Mouse (Mus musculus) left cerebral cortex, postnatal 10 days (tissue): Measurements from ENCODE around the gene Hist1h2an. TPM values are rescaled to one million over a fixed set of nuclear protein-coding genes. Genes with fewer than 3 reads are reported as not detected.
A peak's percentile ranks its signal among the peaks of the same experiment; 100 is the strongest.
"Not testable (repeated sequence)": the region's sequence is repeated elsewhere in the genome, so short reads cannot be mapped to it uniquely, and the experiment has no call there.

Source experiments
- DNase-seq, 2 experiments: peaks; one replicate each; pipeline ENCODE4 v3.0.0; 2021 to 2022; ENCODE audit warnings: low spot score in 2 of 2, mixed read lengths in 1 of 2; ENCODE audit errors: extremely low spot score in 1 of 2
- intact Hi-C: fragments of 180-260 bp; cut with DNase I; formaldehyde crosslinking; loops from one replicate; pipeline ENCODE4 v1.15.1; 2025
- total RNA-seq, 2 experiments: library from RNA; stranded (reverse); gene quantifications; 2 replicates each; pipeline ENCODE4 v1.2.3; 2021

Hist1h2an gene
- total RNA-seq, 2 experiments from 2014 or later = 5.2 to 6.1 TPM

GRCm38 (mm10) chr13:21786189-21786898 is 674 bp downstream of the Hist1h2an start:
- intact Hi-C loops = no loop called here
- no peak for DNase-seq

- intact Hi-C loops = no loop called here
- no peak for DNase-seq
These were observed 2.7 kb downstream of the Hist1h2an start for GRCm38 (mm10) chr13:21784311-21784710.

GRCm38 (mm10) chr13:21783734-21784161 is 3.3 kb downstream of the Hist1h2an start:
- DNase-seq = no peak
- intact Hi-C loops = no loop called here

GRCm38 (mm10) chr13:21783255-21783617 is 3.8 kb downstream of the Hist1h2an start, which contains the start of gene Hist1h3i:
TSS of gene Hist1h3i (minus strand) at chr13:21783370.
- intact Hi-C loops = no loop called here
- DNase-seq = peak; percentile 28 to 81

GRCm38 (mm10) chr13:21782361-21783254 is 4.4 kb downstream of the Hist1h2an start:
- intact Hi-C loops, DNase-seq: not testable (repeated sequence)

- intact Hi-C loops = no loop called here
- no peak for DNase-seq
These were observed 5.4 kb downstream of the Hist1h2an start for GRCm38 (mm10) chr13:21781639-21782038.

GRCm38 (mm10) chr13:21781021-21781555 is 5.9 kb downstream of the Hist1h2an start:
- no peak for DNase-seq
- intact Hi-C loops = no loop called here

GRCm38 (mm10) chr13:21779767-21780731 is 7.0 kb downstream of the Hist1h2an start, which contains the start of gene Hist1h1b:
TSS of gene Hist1h1b (minus strand) at chr13:21780625.
- intact Hi-C loops = no loop called here
- DNase-seq = peak in 1 of 2 experiments; percentile 51

- intact Hi-C loops = no loop called here
- peak; percentile 73 to 76 for DNase-seq
These were observed 7.9 kb downstream of the Hist1h2an start for GRCm38 (mm10) chr13:21778814-21779766.

GRCm38 (mm10) chr13:21755707-21756106 is 31.3 kb downstream of the Hist1h2an start:
- DNase-seq = no peak
- intact Hi-C loops = no loop called here

- DNase-seq, intact Hi-C loops: not testable (repeated sequence)
These were observed 32.6 kb downstream of the Hist1h2an start for GRCm38 (mm10) chr13:21754294-21755001.

GRCm38 (mm10) chr13:21753524-21754285 is 33.3 kb downstream of the Hist1h2an start, which contains the start of the genes Hist1h2ak and Hist1h2bn:
TSS of gene Hist1h2ak (minus strand) at chr13:21753827.
TSS of gene Hist1h2bn (plus strand) at chr13:21754123.
- intact Hi-C loops = not testable (repeated sequence)
- peak; percentile 48 to 87 for DNase-seq

- DNase-seq = no peak
- intact Hi-C loops = no loop called here
These were observed 33.9 kb downstream of the Hist1h2an start for GRCm38 (mm10) chr13:21753051-21753523.

GRCm38 (mm10) chr13:21752356-21752755 is 34.7 kb downstream of the Hist1h2an start:
- no peak for DNase-seq
- intact Hi-C loops = no loop called here

- intact Hi-C loops = no loop called here
- no peak for DNase-seq
These were observed 35.2 kb downstream of the Hist1h2an start for GRCm38 (mm10) chr13:21751827-21752226.

GRCm38 (mm10) chr13:21751417-21751816 is 35.6 kb downstream of the Hist1h2an start:
- intact Hi-C loops = no loop called here
- no peak for DNase-seq
